12 mouse cellular contexts compared by ENCODE assay signal in genomic region chr2:104218588-104219065, GRCm38 (mm10).
DNase-seq lines count a peak whose midpoint lies in the region; ATAC-seq and TF ChIP-seq lines count a peak whose summit lies in the region.
"Had no signal": no experiment of that assay in that cellular context is flagged by ENCODE, and none has a peak within 500 bp of the region (broad histone marks: within the 10 kb centered on the region; RNA-seq: fewer than 3 reads in every experiment).

No protein-coding gene starts in this region.

- no peaks in the 10 kb centered on the region for H3K9me3 ChIP-seq in kidney, embryonic 14.5 days (ENCODE audit: control insufficient read depth, low read length)
- no peaks in the 10 kb centered on the region for H3K9me3 ChIP-seq in stomach, embryonic 16.5 days (replicated peaks; ENCODE audit: control insufficient read depth, low read length)
- no peaks in the 10 kb centered on the region for H3K9me3 ChIP-seq in stomach, postnatal 0 days (ENCODE audit: control insufficient read depth, low read length)
- no peaks in the 10 kb centered on the region for H3K9me3 ChIP-seq in limb, embryonic 14.5 days (ENCODE audit: control insufficient read depth, low read length)
- H3K9me3 ChIP-seq in neural tube, embryonic 15.5 days (replicated peaks) = no peaks in the 10 kb centered on the region
- H3K9me3 ChIP-seq: heart, embryonic 15.5 days had no signal

- H3K27me3 ChIP-seq in kidney, embryonic 14.5 days (ENCODE audit: control insufficient read depth, insufficient read depth, low read length) = no peaks in the 10 kb centered on the region; the same call in 1 of the 2 replicates
- no peaks in the 10 kb centered on the region for H3K27me3 ChIP-seq in stomach, embryonic 16.5 days (ENCODE audit: control insufficient read depth, insufficient read depth, low read length)
- no peaks in the 10 kb centered on the region for H3K27me3 ChIP-seq in stomach, postnatal 0 days (ENCODE audit: control insufficient read depth, insufficient read depth, low read length)
- no peaks in the 10 kb centered on the region for H3K27me3 ChIP-seq in limb, embryonic 14.5 days (ENCODE audit: control insufficient read depth, insufficient read depth, low read length)
- H3K27me3 ChIP-seq in neural tube, embryonic 15.5 days (replicated peaks) = no peaks in the 10 kb centered on the region; the same call in 1 of the 2 replicates
- H3K27me3 ChIP-seq: heart, embryonic 15.5 days had no signal

- H3K9ac ChIP-seq in kidney, embryonic 14.5 days (ENCODE audit: low read depth, low read length) = no peak overlapping the region
- H3K9ac ChIP-seq in stomach, embryonic 16.5 days (ENCODE audit: low read length) = no peak overlapping the region
- H3K9ac ChIP-seq in stomach, postnatal 0 days (ENCODE audit: low read length) = no peak overlapping the region
- H3K9ac ChIP-seq in limb, embryonic 14.5 days (ENCODE audit: low read depth, low read length, severe bottlenecking) = no peak overlapping the region
- H3K9ac ChIP-seq in neural tube, embryonic 15.5 days (replicated peaks) = no peak overlapping the region
- H3K9ac ChIP-seq: heart, embryonic 15.5 days had no signal

- ATAC-seq in kidney, embryonic 14.5 days (ENCODE audit: low FRiP score, low TSS enrichment) = peak; percentile 18; the same call in 1 of the 2 replicates
- ATAC-seq in stomach, embryonic 16.5 days (ENCODE audit: insufficient read depth, low FRiP score) = 0 out of 2 replicates have a peak, but pooled peaks have one; percentile 7
- ATAC-seq in stomach, postnatal 0 days (ENCODE audit: low FRiP score, low TSS enrichment) = no peak
- ATAC-seq in limb, embryonic 14.5 days (ENCODE audit: low FRiP score, low read depth) = peak; percentile 70; the same call in 1 of the 2 replicates
- ATAC-seq in neural tube, embryonic 15.5 days (ENCODE audit: low FRiP score) = no peak

- no peak for TF ChIP-seq CTCF in stomach, postnatal 0 days (IDR thresholded peaks at IDR 0.05; ENCODE audit: low read depth)

- no peak overlapping the region for H3K4me3 ChIP-seq in kidney, embryonic 14.5 days (ENCODE audit: low read length)
- no peak overlapping the region for H3K4me3 ChIP-seq in stomach, embryonic 16.5 days (replicated peaks; ENCODE audit: low read length)
- H3K4me3 ChIP-seq in stomach, postnatal 0 days (ENCODE audit: low read depth, low read length) = no peak overlapping the region
- H3K4me3 ChIP-seq in limb, embryonic 14.5 days (replicated peaks; ENCODE audit: low read length) = no peak overlapping the region
- H3K4me3 ChIP-seq in neural tube, embryonic 15.5 days (replicated peaks) = no peak overlapping the region
- H3K4me3 ChIP-seq: heart, embryonic 15.5 days had no signal

- WGBS in kidney, embryonic 14.5 days = 40% methylated on average over 9 of the region's 9 CpGs
- 39% methylated on average over 9 of the region's 9 CpGs for WGBS in stomach, embryonic 16.5 days
- WGBS in stomach, postnatal 0 days = 49% methylated on average over 9 of the region's 9 CpGs
- 20% methylated on average over 9 of the region's 9 CpGs for WGBS in limb, embryonic 14.5 days
- WGBS in neural tube, embryonic 15.5 days = 27% methylated on average over 9 of the region's 9 CpGs

- no peak overlapping the region for H3K4me2 ChIP-seq in kidney, embryonic 14.5 days (replicated peaks; ENCODE audit: low read depth, low read length)
- no peak overlapping the region for H3K4me2 ChIP-seq in stomach, embryonic 16.5 days (ENCODE audit: low read depth, low read length)
- H3K4me2 ChIP-seq in stomach, postnatal 0 days (replicated peaks; ENCODE audit: low read depth) = no peak overlapping the region
- H3K4me2 ChIP-seq in limb, embryonic 14.5 days (replicated peaks; ENCODE audit: low read depth, low read length, severe bottlenecking) = no peak overlapping the region
- H3K4me2 ChIP-seq in neural tube, embryonic 15.5 days = no peak overlapping the region
- H3K4me2 ChIP-seq: heart, embryonic 15.5 days had no signal

- no peak for DNase-seq in kidney, adult 18-20 months
- no peak for DNase-seq in stomach, postnatal 0 days (ENCODE audit: low spot score)
- peak; percentile 25 for DNase-seq in limb, embryonic 14.5 days (ENCODE audit: low spot score)
- no peak for DNase-seq in cerebellum, adult 9-10 months
- DNase-seq in thymus, postnatal 0 days (ENCODE audit: low spot score) = no peak
- DNase-seq: adrenal gland, adult 8-10 months; B cell, adult 2 months; kidney, postnatal 10 days had no signal

- no peak for TF ChIP-seq EP300 in stomach, postnatal 0 days (optimal IDR thresholded peaks at IDR 0.05)

- no peak for TF ChIP-seq POLR2A in limb, embryonic 14.5 days (IDR thresholded peaks at IDR 0.05; ENCODE audit: borderline replicate concordance, extremely low read depth, insufficient read depth, insufficient read length)

- no peaks in the 10 kb centered on the region for H3K36me3 ChIP-seq in kidney, embryonic 14.5 days (ENCODE audit: control insufficient read depth, insufficient read depth, low read length)
- H3K36me3 ChIP-seq in stomach, embryonic 16.5 days (ENCODE audit: control insufficient read depth, insufficient read depth, low read length) = no peaks in the 10 kb centered on the region
- no peaks in the 10 kb centered on the region for H3K36me3 ChIP-seq in stomach, postnatal 0 days (ENCODE audit: control insufficient read depth, insufficient read depth, low read length)
- no peaks in the 10 kb centered on the region for H3K36me3 ChIP-seq in limb, embryonic 14.5 days (ENCODE audit: control insufficient read depth, insufficient read depth, low read length)
- peaks cover 8% of the 10 kb centered on the region; the same call in 1 of the 2 replicates for H3K36me3 ChIP-seq in neural tube, embryonic 15.5 days
- H3K36me3 ChIP-seq: heart, embryonic 15.5 days had no signal

- H3K4me1 ChIP-seq in kidney, embryonic 14.5 days (ENCODE audit: control insufficient read depth, insufficient read depth, low read length) = peaks cover 15% of the 10 kb centered on the region
- no peaks in the 10 kb centered on the region for H3K4me1 ChIP-seq in stomach, embryonic 16.5 days (ENCODE audit: control insufficient read depth, insufficient read depth, low read length)
- no peaks in the 10 kb centered on the region for H3K4me1 ChIP-seq in stomach, postnatal 0 days (replicated peaks; ENCODE audit: control insufficient read depth, insufficient read depth)
- H3K4me1 ChIP-seq in limb, embryonic 14.5 days (ENCODE audit: control insufficient read depth, insufficient read depth, low read length) = peaks cover 8% of the 10 kb centered on the region; the same call in 1 of the 2 replicates
- peaks cover 19% of the 10 kb centered on the region for H3K4me1 ChIP-seq in neural tube, embryonic 15.5 days
- H3K4me1 ChIP-seq: heart, embryonic 15.5 days had no signal

- H3K27ac ChIP-seq in kidney, embryonic 14.5 days (ENCODE audit: low read depth, low read length) = no peak overlapping the region
- H3K27ac ChIP-seq in stomach, embryonic 16.5 days (ENCODE audit: low read length) = no peak overlapping the region
- H3K27ac ChIP-seq in stomach, postnatal 0 days (replicated peaks) = no peak overlapping the region
- H3K27ac ChIP-seq in limb, embryonic 14.5 days (replicated peaks; ENCODE audit: low read depth, low read length) = 0 out of 2 replicates have a peak overlapping the region, but pooled peaks have one; percentile 8
- H3K27ac ChIP-seq in neural tube, embryonic 15.5 days (replicated peaks) = 0 out of 2 replicates have a peak overlapping the region, but pooled peaks have one; percentile 23
- H3K27ac ChIP-seq: heart, embryonic 15.5 days had no signal

Comparison
In these comparisons a context has a peak if more than half of its experiments do, and no peak if none do; other contexts are left out.
1. ATAC-seq: peak in kidney, embryonic 14.5 days (single experiment), stomach, embryonic 16.5 days (single experiment) and limb, embryonic 14.5 days (single experiment); none in stomach, postnatal 0 days (single experiment) and neural tube, embryonic 15.5 days (single experiment).
2. H3K27ac ChIP-seq: peak in limb, embryonic 14.5 days (single experiment) and neural tube, embryonic 15.5 days (single experiment); none in kidney, embryonic 14.5 days (single experiment), stomach, embryonic 16.5 days (single experiment) and stomach, postnatal 0 days (single experiment).